Mouse (Mus musculus) c-Kit-positive CD71-positive TER-119-negative erythroid progenitor cells, embryonic 14.5 days (primary cell): ENCODE data around the gene Acox3.

ENCODE experiments used
- DNase-seq: peaks from one replicate; pipeline ENCODE4 v3.0.0-alpha.2; 2013; ENCODE audit warnings: low read depth

Gene Acox3

GRCm38 (mm10) chr5:35648230-35648629 is 65.4 kb downstream of the Acox3 start:
- DNase-seq: no peak

GRCm38 (mm10) chr5:35652319-35652718 is 69.5 kb downstream of the Acox3 start:
- no peak for DNase-seq

- DNase-seq: no peak
Observed at GRCm38 (mm10) chr5:35652872-35653271, 70.0 kb downstream of the Acox3 start.

DNA sequence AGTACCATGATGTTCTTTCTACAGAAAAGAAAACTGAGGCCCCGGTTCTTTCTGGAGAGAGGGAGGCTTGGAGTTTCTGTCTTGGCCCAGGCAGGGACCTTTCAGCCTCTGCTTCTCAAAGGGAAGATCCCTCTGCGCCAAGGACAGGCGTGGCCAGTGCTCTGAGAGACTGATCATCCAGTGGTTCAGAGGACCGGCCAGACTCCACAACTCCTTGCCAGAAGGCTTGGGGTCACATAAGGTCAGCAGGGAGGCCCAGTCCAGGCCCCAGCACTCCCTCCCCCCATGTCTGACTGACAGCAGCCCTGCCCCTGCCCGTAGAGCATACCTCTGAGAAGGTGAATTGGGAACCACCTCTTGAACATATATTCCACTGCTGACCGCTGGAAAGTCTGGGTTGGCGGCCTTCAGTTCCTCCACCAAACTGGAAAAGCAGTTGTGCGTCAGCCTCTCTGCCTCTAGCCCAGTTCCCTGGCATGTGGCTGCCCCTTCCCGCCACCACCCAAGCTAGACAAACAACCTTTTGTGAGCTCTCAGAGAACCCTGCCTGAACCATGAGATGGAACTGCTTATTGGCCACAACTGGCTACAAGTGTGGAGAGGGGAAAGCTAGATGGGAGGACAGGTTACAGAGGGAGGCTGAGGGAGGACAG is 71.0 kb downstream of the Acox3 start:
- DNase-seq: no peak

DNA sequence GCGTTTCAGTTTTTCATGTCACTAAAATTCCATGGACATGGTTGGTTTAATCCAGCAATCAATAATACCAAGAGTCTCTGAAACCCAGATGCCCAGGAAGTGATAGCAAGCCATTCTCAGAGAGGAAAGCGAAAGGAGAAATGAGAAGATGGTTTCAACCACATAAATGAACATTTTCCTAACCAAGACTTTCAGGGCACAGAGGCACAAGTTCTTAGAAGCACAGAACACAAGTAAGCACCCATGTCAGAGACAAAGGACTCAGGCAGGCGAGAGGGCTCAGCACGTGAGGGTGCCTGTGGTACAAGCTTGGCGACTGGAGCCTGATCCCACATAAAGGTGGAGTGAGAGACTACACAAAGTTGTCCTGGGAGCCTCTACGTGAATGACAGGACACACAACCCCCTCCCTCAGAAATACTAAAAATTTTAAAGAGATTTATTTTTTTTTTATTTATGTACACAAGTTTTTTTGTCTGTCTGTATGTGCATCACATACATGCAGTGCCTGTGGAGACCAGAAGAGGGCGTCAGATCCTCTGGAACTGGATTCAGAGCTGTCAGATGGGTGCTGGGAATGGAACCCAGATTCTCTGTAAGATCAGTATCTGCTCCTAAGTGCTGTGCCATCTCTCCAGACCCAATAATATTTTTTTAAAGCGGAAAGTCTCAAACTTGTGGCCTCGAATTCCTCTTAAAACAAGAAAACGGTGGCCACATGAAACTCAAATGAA is 73.1 kb downstream of the Acox3 start:
- no peak for DNase-seq

DNA sequence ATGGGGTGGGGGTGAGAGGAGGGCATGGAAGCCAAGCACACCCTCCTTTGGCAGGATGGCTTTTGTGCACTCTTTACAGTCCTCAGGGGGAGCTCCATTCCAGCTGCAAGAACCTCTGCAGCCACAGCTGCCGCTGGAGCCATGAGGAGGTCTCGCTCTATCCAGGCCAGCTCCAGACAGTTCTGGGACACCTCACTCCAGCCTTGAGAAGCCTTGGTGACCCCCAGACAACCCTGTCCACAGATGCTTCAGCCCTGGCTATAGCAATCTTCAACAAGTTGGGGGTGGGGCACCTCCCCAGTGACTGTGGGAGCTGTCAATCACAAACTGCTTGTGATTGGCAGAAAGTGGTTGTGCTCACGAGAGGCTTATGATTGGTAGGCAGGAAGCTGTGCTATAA is 76.7 kb downstream of the Acox3 start:
- DNase-seq: no peak

DNA sequence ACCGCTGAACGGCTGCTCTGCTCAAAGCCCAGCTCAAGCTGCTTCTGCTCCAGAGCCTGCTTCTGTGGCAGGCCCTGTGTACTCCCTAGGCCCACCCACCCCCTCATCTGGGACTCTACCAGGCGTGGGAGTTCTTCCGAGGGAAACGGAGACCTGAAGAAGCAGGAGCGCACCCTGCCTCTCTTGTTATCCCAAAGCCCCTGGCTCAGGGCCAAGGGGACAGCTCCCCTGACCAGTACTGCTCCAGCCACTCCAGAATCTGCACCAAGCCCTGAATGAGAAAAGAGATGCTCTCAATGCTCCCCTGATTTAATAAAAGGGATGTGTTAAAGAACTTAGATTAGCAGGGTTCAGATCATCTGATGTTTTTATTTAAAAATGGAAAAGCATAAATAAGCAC is 78.4 kb downstream of the Acox3 start:
- no peak for DNase-seq

- no peak for DNase-seq
Observed at GRCm38 (mm10) chr5:35662021-35662545, 79.2 kb downstream of the Acox3 start.
